Mouse (Mus musculus) midbrain, embryonic 14.5 days (tissue): ENCODE measurements around the gene Tex26. TPM values are rescaled to one million over a fixed set of nuclear protein-coding genes. Genes with fewer than 3 reads are reported as not detected.

Experiments used
- ATAC-seq: fragments of 200-750 bp; cut with Nextera tagmentation; 2 replicates; pipeline ENCODE4 v1.8.0; 2017; ENCODE audit warnings: moderate number of reproducible peaks, moderate library complexity; ENCODE audit not compliant: low FRiP score, low TSS enrichment
- DNase-seq: peaks from one replicate; pipeline ENCODE4 v3.0.0-alpha.2; 2015
- H3K27ac ChIP-seq: fragments of 300-500 bp; sonication (generic); replicated peaks from 2 replicates; pipeline ENCODE4 v1.5.1; 2014; ENCODE audit warnings: mild to moderate bottlenecking, low read depth, low read length, moderate library complexity
- H3K27me3 ChIP-seq: fragments of 300-500 bp; sonication (generic); 2 replicates; pipeline ENCODE4 v1.6.1; 2014; ENCODE audit warnings: low read length, control low read depth, mixed read lengths; ENCODE audit not compliant: control insufficient read depth, insufficient read depth
- H3K36me3 ChIP-seq: fragments of 300-500 bp; sonication (generic); 2 replicates; pipeline ENCODE4 v1.6.1; 2014; ENCODE audit warnings: low read length, control low read depth; ENCODE audit not compliant: control insufficient read depth, insufficient read depth
- H3K4me1 ChIP-seq: fragments of 300-500 bp; sonication (generic); 2 replicates; pipeline ENCODE4 v1.6.1; 2014; ENCODE audit warnings: mild to moderate bottlenecking, antibody characterized with exemption, low read length, control low read depth; ENCODE audit not compliant: control insufficient read depth, insufficient read depth
- H3K4me2 ChIP-seq: fragments of 300-500 bp; sonication (generic); 2 replicates; pipeline ENCODE4 v1.6.1; 2014; ENCODE audit warnings: mild to moderate bottlenecking, low read length, moderate library complexity
- H3K4me3 ChIP-seq: fragments of 300-500 bp; sonication (generic); replicated peaks from 2 replicates; pipeline ENCODE4 v1.5.1; 2014; ENCODE audit warnings: low read depth, low read length
- H3K9ac ChIP-seq: fragments of 300-500 bp; sonication (generic); replicated peaks from 2 replicates; pipeline ENCODE4 v1.6.1; 2014; ENCODE audit warnings: mild to moderate bottlenecking, low read length, moderate library complexity
- H3K9me3 ChIP-seq: fragments of 300-500 bp; sonication (generic); 2 replicates; pipeline ENCODE4 v1.6.1; 2016; ENCODE audit warnings: low read length, control low read depth, mixed read lengths; ENCODE audit not compliant: control insufficient read depth
- WGBS: fragments of 180-500 bp; shearing (Covaris S2); extraction: QIAGEN DNeasy Blood & Tissue Kit; methylation state at CpG from one replicate; pipeline ENCODE4 v1.1.7; 2014; 5-methylcytosine and 5-hydroxymethylcytosine counted together
- polyA plus RNA-seq: library from polyadenylated mRNA; unstranded; fragments of >200 nt; fragmentation: Nextera tagmentation; extraction: Ambion mirVana; gene quantifications from 2 replicates; pipeline ENCODE4 v1.2.1, GENCODE M21; 2014

Tex26 gene
- polyA plus RNA-seq = 0.81 and 1.00 TPM in 2 replicates

DNA sequence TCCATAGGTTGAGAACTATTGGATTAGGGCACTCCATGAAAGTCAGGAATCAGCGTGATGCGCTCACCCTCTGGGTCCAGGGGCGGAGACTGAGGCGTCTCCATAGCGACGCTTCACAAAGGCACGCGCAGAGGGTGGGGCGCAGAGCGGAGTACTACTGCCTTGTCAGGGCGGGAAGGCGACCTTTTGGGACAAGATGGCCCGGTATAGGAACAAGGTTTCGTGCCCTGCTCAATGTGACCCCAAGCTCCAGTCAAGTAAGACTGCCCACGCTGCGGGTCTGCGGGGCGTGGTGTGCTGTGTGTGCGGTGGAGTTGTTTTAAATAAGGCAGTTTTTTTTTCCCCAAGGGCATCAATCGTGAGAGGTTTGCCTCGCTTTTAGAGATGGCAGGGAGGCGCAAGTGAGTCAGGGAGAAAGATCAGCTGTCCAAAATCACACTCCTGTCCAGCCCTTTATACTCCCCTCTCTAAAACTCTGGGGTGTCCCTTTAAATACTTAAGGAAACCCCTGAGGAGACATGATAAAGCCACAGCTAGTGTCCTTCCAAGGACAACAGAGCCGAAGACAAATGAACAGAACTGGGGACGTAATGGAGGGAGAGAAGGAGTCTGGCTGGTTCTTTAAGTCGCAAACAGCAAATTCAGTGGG, at the start of gene Tex26:
Gene Tex26 (plus strand): TSS at position 130 of the 649 bp plus-strand sequence.
- peak; percentile 86 for ATAC-seq
- peaks cover 32% of the 10 kb centered on the region for H3K4me1 ChIP-seq

GRCm38 (mm10) chr5:149391574-149392375, 47.7 kb upstream of the Tex26 start:
- ATAC-seq = no peak
- no peak for DNase-seq
- 59% methylated on average over 18 of the region's 18 CpGs for WGBS
- H3K36me3 ChIP-seq = no peaks in the 10 kb centered on the region
- H3K4me2 ChIP-seq = no peak overlapping the region
- H3K9me3 ChIP-seq = no peaks in the 10 kb centered on the region
- no peak overlapping the region for H3K4me3 ChIP-seq
- no peaks in the 10 kb centered on the region for H3K27me3 ChIP-seq
- no peak overlapping the region for H3K27ac ChIP-seq
- no peaks in the 10 kb centered on the region for H3K4me1 ChIP-seq
- H3K9ac ChIP-seq = no peak overlapping the region

More for the DNA sequence above, at the start of gene Tex26:
- Histone ChIP-seq H3K9ac (peak within 1 kb of the TSS; percentile 52), H3K36me3 (no peaks in the 10 kb centered on the region), H3K4me2 (peak within 1 kb of the TSS; percentile 70), H3K9me3 (no peaks in the 10 kb centered on the region), H3K27me3 (no peaks in the 10 kb centered on the region), H3K27ac (peak within 1 kb of the TSS; percentile 96), H3K4me3 (peak within 1 kb of the TSS; percentile 39)
- peak; percentile 94 for DNase-seq
- WGBS = 0% methylated on average over 25 of the region's 25 CpGs

GRCm38 (mm10) chr5:149392420-149392988, 47.0 kb upstream of the Tex26 start:
- ATAC-seq (no peak), DNase-seq (no peak)
- H3K4me2 ChIP-seq = no peak overlapping the region
- no peak overlapping the region for H3K4me3 ChIP-seq
- 78% methylated on average over 6 of the region's 6 CpGs for WGBS
- no peaks in the 10 kb centered on the region for H3K36me3 ChIP-seq
- H3K9ac ChIP-seq = no peak overlapping the region
- no peaks in the 10 kb centered on the region for H3K9me3 ChIP-seq
- H3K27ac ChIP-seq = no peak overlapping the region
- H3K4me1 ChIP-seq = no peaks in the 10 kb centered on the region
- no peaks in the 10 kb centered on the region for H3K27me3 ChIP-seq

DNA sequence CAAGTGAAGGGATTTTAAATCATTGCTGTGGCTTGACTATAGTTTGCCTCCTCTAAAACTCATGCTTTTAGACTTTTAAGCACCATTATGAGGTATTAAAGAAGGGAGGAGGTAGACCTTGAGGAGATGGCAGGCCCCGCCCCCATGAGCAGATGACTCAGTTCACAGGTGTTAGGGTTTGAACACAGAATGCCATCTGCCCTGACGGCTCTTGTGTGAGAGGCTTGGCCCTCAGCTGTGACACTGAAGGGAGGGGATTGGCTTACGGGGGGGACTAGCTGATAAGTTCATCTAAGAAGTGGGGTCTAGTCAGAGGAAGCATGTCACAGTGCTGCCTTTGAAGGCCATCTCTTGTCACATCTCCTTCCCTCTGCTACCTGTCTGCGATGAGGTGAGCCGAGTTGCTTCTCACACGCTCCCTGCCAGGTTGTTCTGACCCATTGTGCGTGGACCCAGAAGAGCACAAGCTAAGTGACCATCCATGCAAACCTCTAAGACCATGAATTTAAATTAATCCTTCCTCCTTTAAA, 37.9 kb upstream of the Tex26 start:
- no peaks in the 10 kb centered on the region for H3K4me1 ChIP-seq

GRCm38 (mm10) chr5:149402029-149402428, 37.4 kb upstream of the Tex26 start:
- H3K4me2 ChIP-seq = no peak overlapping the region

More for the DNA sequence above, 37.9 kb upstream of the Tex26 start:
- Histone ChIP-seq H3K9ac (no peak overlapping the region), H3K27me3 (no peaks in the 10 kb centered on the region), H3K4me3 (no peak overlapping the region), H3K36me3 (no peaks in the 10 kb centered on the region), H3K4me2 (no peak overlapping the region), H3K27ac (no peak overlapping the region), H3K9me3 (peaks cover 3% of the 10 kb centered on the region; the same call in 1 of the 2 replicates)
- 90% methylated on average over 7 of the region's 7 CpGs for WGBS
- ATAC-seq = no peak
- DNase-seq = no peak

DNA sequence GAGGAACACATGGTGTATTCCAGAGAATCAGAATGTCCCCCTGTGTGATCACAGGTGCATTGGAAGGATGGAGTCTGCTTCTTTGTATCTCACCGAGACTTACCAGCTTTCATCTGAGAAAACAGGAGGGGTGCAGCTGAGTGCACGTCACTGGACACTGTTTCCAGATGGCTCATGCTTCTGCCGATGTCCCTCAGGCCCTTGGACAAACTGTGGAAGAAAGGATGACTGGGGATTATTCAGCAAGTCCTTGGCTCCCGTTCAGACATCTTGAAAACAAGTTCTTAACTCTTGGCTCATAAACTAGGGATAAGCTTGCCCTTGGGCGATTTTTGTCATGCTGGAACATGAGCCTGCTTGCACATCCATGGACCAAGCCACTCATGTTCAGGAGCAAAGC, 36.1 kb upstream of the Tex26 start:
- Histone ChIP-seq H3K27me3 (no peaks in the 10 kb centered on the region), H3K27ac (no peak overlapping the region), H3K4me1 (no peaks in the 10 kb centered on the region), H3K4me2 (no peak overlapping the region), H3K9ac (no peak overlapping the region), H3K36me3 (no peaks in the 10 kb centered on the region), H3K4me3 (no peak overlapping the region), H3K9me3 (peaks cover 3% of the 10 kb centered on the region; the same call in 1 of the 2 replicates)
- DNase-seq = peak; percentile 43
- WGBS = 67% methylated on average over 5 of the region's 5 CpGs
- no peak for ATAC-seq

More at GRCm38 (mm10) chr5:149402029-149402428, 37.4 kb upstream of the Tex26 start:
- Histone ChIP-seq H3K27me3 (no peaks in the 10 kb centered on the region), H3K9me3 (peaks cover 3% of the 10 kb centered on the region; the same call in 1 of the 2 replicates), H3K27ac (no peak overlapping the region), H3K9ac (no peak overlapping the region), H3K4me1 (no peaks in the 10 kb centered on the region), H3K4me3 (no peak overlapping the region), H3K36me3 (no peaks in the 10 kb centered on the region)
- DNase-seq (no peak), ATAC-seq (no peak)
- WGBS = 92% methylated on average over 10 of the region's 10 CpGs

GRCm38 (mm10) chr5:149404710-149405109, 34.8 kb upstream of the Tex26 start:
- Histone ChIP-seq H3K4me3 (no peak overlapping the region), H3K27me3 (no peaks in the 10 kb centered on the region), H3K4me1 (no peaks in the 10 kb centered on the region), H3K4me2 (no peak overlapping the region), H3K9ac (no peak overlapping the region), H3K36me3 (no peaks in the 10 kb centered on the region), H3K27ac (no peak overlapping the region), H3K9me3 (peaks cover 3% of the 10 kb centered on the region; the same call in 1 of the 2 replicates)
- no peak for ATAC-seq
- WGBS = 80% methylated on average over 5 of the region's 5 CpGs
- DNase-seq = no peak

GRCm38 (mm10) chr5:149406791-149407276, 32.6 kb upstream of the Tex26 start:
- 70% methylated on average over 8 of the region's 8 CpGs for WGBS
- H3K4me2 ChIP-seq = no peak overlapping the region
- no peaks in the 10 kb centered on the region for H3K27me3 ChIP-seq
- no peak overlapping the region for H3K9ac ChIP-seq
- H3K36me3 ChIP-seq = no peaks in the 10 kb centered on the region
- H3K9me3 ChIP-seq = peaks cover 3% of the 10 kb centered on the region; the same call in 1 of the 2 replicates
- peaks cover 9% of the 10 kb centered on the region for H3K4me1 ChIP-seq
- no peak overlapping the region for H3K4me3 ChIP-seq
- ATAC-seq (no peak), DNase-seq (no peak)
- no peak overlapping the region for H3K27ac ChIP-seq
